Mouse (Mus musculus): ENCODE data around the gene Bcdin3d.
A peak's percentile ranks its signal among the peaks of the same experiment; 100 is the strongest.

The Bcdin3d gene

GRCm38 (mm10) chr15:99474576-99474926, at the start of gene Bcdin3d:
TSS of gene Bcdin3d (minus strand) at chr15:99474730.
- peak; percentile 84 to 92 for DNase-seq (ENCODE audit: low spot score in 2 of 2)

- DNase-seq (ENCODE audit: low spot score in 2 of 2), result no peak
Measured at GRCm38 (mm10) chr15:99520306-99520705, 45.8 kb upstream of the Bcdin3d start.

DNA sequence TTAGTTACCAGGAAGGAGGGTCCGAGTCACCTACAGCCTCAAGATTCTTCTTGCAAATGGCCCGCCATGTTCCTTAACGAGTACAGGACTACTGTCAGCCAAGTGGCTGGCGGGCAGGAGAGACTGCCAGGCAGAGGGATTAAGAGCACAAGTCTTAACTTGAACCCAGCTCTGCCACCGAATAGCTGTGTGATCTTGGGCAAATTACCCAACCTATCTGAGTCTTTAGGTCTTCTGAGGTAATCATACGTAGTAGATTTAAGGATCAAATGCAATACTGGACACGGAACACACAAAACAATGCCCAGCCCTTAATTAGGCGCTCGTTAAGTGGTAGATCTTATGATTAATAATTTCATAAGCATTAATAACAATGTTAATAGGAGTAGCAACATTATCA, 45.1 kb upstream of the Bcdin3d start:
- no peak for DNase-seq (ENCODE audit: low spot score in 2 of 2)

- no peak for DNase-seq (ENCODE audit: low spot score in 2 of 2)
Measured at GRCm38 (mm10) chr15:99517715-99518114, 43.2 kb upstream of the Bcdin3d start.

- no peak for DNase-seq (ENCODE audit: low spot score in 2 of 2)
Measured at GRCm38 (mm10) chr15:99516715-99517114, 42.2 kb upstream of the Bcdin3d start.

- no peak for DNase-seq (ENCODE audit: low spot score in 2 of 2)
Measured at GRCm38 (mm10) chr15:99511797-99512525, 37.4 kb upstream of the Bcdin3d start.

DNA sequence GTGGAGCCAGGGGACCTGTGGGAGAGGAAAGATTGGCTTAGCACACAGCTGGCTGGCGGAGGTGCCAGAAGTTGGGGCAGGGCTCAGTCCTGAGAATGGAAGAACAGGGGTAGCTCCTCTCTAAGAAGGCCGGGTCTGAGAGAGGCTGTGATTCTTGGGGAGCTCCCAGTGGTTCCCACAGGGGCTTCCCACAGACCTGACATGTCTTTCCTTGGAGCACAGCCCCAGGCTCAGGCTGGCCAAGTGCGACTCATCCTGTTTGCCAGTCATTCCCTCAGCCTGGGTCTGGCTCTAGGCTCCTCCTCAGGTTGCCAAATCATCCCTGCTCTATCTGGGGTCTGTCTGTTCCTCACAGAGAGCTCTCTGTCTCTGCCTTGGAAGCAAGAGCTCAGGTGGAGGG, 36.1 kb upstream of the Bcdin3d start:
- no peak for DNase-seq (ENCODE audit: low spot score in 2 of 2)

GRCm38 (mm10) chr15:99509840-99510239, 35.3 kb upstream of the Bcdin3d start:
- no peak for DNase-seq (ENCODE audit: low spot score in 2 of 2)

DNA sequence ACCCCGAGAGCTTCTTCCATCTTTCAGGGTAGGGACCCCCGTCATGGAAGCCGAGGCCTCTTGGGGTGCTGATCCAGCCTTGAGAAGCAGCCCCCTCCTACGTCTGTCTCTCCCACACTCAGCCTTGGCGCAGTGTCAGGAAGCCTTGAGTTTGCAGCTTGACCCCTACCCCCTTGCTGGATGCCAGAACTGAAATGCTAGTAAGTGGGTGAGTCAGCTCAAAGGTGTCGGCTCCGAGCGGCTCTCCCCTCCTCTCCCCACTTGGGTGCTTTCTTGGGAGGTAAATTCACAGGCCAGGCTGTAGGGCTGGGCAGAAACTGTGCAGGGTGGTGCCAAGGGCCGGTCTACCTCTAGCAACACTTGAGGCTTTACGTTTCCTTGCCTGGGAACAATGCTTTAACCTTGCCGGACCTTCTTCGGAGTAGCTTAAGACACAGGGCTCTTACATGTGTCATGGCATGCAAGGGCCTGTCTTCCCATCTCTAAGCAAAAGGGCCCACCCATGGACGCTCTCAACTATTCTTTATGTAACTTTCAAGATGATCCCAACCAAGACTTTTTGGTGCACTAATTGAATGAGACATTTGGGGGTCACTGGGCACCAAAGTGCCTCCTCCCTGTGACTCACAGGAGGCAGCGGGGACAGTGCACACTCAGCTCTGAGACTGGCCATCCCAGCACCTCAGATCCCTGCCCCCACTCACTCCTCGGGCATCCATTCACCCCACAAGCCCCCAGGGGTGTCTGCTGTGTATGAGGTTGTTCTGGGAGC, 31.0 kb upstream of the Bcdin3d start:
- DNase-seq (ENCODE audit: low spot score in 2 of 2), result no peak

GRCm38 (mm10) chr15:99503256-99503655, 28.7 kb upstream of the Bcdin3d start:
- no peak for DNase-seq (ENCODE audit: low spot score in 2 of 2)

DNA sequence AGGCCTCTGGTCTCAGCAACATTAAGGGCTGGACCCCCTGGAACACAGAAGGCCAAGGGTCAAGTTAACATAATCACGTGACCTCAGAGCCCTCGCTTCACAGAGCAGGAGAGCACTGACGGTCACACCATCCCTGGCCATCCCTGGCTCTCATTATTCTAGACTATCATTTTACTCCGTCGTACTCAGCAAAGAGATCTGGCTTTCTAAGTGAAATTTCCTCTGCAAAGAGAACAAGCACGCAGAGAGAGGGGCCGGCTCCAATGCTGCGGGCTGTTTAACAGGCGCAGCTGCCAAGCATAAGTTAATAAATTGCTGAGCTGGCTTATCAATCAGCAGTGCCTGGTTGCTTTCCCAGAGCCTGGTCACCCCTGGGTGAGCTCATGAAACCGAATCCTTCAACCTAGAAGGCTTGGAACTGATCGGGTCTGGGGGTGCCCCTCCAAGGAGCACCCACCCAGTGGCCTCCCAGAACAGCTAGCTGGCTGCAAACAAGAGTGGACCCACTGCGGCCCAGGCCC, 27.8 kb upstream of the Bcdin3d start:
- DNase-seq (ENCODE audit: low spot score in 2 of 2), result no peak

DNA sequence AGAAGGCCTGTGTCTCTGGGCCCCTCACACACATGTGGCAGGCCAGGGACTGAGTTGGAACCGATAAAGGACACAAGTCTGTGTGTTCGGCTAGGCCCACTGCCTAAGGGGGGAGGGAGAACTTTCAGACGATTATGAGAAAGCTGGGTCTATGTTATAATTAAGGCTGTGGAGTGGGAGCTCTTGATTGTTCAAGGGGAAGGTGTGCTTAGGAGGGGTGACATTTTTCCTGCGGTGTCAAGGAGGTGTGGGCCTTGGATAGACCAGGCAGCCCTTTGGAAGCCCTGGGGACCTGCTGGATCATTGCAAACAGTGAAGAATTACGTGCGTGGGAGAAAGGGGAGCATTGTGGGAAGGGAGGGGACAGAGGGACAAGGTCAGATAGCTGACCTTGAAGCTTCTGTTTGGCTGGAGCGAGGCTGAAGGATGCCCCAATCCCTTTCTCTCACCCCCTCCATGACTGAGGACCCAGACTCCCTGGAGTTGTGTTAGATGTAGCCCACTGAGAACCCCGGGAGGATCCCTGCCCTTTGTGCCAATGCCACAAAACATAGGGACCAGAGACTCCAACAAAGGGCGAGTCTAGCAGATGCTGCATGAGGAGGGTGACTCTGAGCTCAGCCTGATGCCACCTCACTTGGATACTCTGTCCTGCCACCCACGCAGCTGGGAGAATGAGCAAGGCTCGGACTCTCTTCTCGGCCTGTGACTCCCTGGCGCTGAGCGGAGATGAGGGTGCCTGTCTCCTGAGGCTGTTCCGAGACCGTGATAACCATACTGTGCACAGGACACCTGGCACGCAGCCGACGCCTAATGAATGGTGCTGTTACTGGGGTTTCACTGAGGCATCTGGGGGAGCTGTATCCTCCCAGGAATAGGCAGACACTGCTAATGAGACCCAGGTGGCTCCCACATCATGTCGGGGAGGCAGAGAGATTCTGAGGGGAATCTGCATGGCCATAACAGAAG, 27.0 kb upstream of the Bcdin3d start:
- no peak for DNase-seq (ENCODE audit: low spot score in 2 of 2)

DNA sequence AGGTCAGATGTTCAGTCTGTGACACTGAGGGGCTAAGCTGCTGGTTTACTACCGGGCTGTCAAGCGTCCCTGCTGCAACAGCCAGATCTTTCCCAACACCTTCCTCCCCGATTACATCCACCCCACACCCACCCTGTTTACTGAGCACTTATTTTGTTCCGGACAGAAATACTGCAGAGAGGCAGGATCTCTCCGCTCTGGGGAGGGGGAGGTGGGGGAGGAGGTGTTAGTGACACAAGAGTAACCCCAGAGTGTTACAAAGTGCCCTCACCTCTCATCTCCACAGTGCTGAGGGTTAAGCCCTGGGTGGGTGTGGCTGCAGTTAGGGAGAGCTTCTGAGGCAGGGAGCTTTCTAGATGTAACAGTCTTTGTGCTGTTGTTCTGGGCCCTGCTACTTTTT, 25.8 kb upstream of the Bcdin3d start:
- no peak for DNase-seq (ENCODE audit: low spot score in 2 of 2)

GRCm38 (mm10) chr15:99499726-99500125, 25.2 kb upstream of the Bcdin3d start:
- DNase-seq (ENCODE audit: low spot score in 2 of 2), result no peak

DNA sequence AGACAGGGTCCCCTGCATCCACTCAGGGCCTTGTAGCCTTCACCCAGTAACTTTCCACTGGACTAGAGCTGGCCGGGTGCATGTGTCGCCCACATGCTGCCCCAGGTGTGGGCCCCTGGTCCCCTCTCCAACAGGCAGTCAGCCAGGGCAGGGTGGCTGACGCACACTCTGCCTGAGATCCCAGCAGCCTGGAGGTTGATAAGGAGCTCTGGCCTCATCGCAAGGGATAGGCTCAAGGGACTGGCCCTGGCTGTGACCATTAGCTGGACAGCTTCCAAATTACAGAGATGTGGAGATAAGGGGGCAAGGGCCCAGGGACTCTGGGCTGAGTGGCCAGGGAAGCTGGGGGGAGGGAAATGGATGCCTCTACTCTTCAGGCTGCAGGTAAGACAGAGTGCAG, 24.3 kb upstream of the Bcdin3d start:
- DNase-seq (ENCODE audit: low spot score in 2 of 2), result no peak

DNA sequence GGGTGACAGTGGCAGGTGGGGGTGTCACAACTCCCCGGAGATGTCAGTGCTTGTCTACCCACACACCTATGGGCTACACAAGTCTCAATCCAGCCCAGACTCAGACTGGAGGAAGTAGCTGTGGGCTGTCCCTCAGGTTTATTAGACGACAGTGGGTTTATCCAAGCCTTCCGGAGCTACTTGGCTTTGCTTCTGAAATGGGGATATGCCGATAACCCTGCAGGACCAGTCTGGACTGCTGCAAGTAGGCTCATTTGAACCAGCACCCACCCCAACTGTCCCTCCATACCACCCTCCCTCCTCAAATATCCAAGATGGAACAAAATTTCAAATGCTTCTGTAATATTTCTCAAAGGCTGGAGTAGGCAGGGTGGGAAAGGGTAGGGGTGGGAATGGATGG, 23.8 kb upstream of the Bcdin3d start:
- no peak for DNase-seq (ENCODE audit: low spot score in 2 of 2)

DNA sequence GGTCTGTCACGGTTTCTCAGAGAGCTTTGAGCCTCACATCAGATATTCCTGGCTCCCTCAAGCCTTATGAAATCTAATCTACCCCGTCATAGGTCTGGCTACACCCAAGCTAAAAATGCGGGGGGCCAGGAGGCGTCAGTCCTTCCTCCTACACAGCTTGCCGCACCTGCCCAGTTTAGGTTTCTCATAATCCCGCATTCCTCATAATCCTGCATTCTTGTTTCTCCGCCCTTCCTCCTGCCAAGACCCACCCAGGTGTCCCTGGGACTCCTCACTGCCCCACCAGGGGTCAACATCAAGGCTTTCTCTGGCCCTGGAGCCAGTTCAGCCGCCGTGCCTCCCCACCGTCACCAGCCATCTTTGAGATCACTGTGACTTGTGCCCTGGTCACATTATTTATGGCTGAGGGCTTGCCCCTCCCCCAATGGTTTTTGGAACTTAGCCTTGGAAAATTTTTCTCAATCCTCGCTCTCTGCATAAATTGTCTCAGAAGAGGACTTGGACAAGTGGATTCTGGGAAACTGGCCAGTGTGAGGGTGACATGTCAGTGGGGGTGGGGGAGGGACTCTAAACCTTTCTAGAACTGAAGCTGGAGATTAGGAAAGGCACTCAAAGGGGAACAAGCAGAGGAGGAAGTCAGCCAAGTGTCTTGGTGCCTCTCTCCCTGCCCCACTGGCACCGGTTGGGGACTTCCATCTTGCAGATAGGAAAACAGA, 23.2 kb upstream of the Bcdin3d start:
- no peak for DNase-seq (ENCODE audit: low spot score in 2 of 2)

GRCm38 (mm10) chr15:99497061-99497460, 22.5 kb upstream of the Bcdin3d start:
- no peak for DNase-seq (ENCODE audit: low spot score in 2 of 2)

DNA sequence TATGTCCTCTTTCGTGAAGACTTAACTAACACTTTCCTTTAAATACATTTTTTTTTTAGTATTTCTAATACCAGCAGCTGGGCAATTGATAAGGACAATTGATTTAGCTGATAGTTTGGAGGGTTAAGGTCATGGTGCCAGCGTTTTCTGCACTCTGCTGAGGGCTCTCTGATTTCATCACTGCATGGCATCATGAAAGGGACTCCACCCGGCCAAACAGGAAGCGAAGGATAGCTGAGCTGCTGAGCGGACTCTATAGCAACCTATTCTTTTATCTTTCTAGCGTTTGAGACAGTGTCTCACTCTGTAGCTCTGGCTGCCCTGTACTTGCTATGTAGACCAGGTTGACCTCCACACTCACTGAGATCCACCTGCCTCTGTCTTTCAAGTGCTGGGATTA, 10.2 kb upstream of the Bcdin3d start:
- DNase-seq (ENCODE audit: low spot score in 2 of 2), result no peak

GRCm38 (mm10) chr15:99475814-99476213, 1.3 kb upstream of the Bcdin3d start:
- DNase-seq (ENCODE audit: low spot score in 2 of 2), result no peak

Data from spleen, postnatal 4 days (tissue).